Mouse (Mus musculus): ENCODE results near the gene Rhbdl1.

DNA sequence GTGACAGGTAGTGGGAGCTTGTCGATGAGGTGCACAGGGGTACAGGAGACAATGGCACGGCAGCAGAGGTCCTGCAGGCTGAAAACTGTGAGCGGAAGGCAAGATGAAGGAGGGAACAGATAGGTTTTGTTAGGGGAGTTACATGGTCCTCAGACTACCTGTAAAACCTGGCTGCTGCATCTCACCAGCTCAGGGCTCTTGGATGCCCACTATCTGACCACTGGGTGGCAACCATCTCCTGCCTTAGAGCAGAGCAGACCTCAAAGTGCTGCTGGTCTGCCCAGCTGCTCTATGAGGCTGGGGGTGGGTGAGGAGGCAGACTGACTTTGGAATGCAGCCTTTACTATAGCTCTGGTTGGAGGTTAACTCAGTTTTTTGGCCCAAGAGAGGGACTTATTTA is 46.7 kb upstream of the Rhbdl1 start:
- no peak for TF ChIP-seq FLI1 (IDR thresholded peaks at IDR 0.05; ENCODE audit: low read length)
- no peak for TF ChIP-seq GATA1 (IDR thresholded peaks at IDR 0.05; ENCODE audit: borderline replicate concordance, low read length)
